Mouse (Mus musculus) effector memory CD4-positive, alpha-beta T cell, adult 5 months (primary cell): ENCODE results near the gene Tead2. TPM values are rescaled to one million over a fixed set of nuclear protein-coding genes. Genes with fewer than 3 reads are reported as not detected.

Experiments used
- polyA plus RNA-seq: library from polyadenylated mRNA; unstranded; fragments of 100-300 nt; shearing (Covaris generic); gene quantifications from one replicate; pipeline ENCODE4 v1.2.1, GENCODE M21; 2017

Tead2 gene
- 1.2 TPM for polyA plus RNA-seq

GRCm38 (mm10) chr7:45215673-45216441 lies at the start of gene Tead2:
TSS of gene Tead2 (plus strand) at chr7:45215753.

GRCm38 (mm10) chr7:45179469-45179868 lies 36.1 kb upstream of the Tead2 start, which contains the start of gene Gfy:
TSS of gene Gfy (minus strand) at chr7:45179569.

GRCm38 (mm10) chr7:45180896-45181477 lies 34.6 kb upstream of the Tead2 start, which contains the start of gene Pth2:
TSS of gene Pth2 (plus strand) at chr7:45180995.

GRCm38 (mm10) chr7:45204380-45205143 lies 11.0 kb upstream of the Tead2 start, which contains the start of gene Ccdc155:
TSS of gene Ccdc155 (minus strand) at chr7:45204892.

GRCm38 (mm10) chr7:45211851-45212251 lies 3.7 kb upstream of the Tead2 start, which contains the start of gene Dkkl1:
TSS of gene Dkkl1 (minus strand) at chr7:45212147.

GRCm38 (mm10) chr7:45238723-45239496 lies 23.4 kb downstream of the Tead2 start, which contains the start of gene Cd37:
TSS of gene Cd37 (minus strand) at chr7:45239115.

GRCm38 (mm10) chr7:45240633-45241388 lies 25.3 kb downstream of the Tead2 start, which contains the start of gene Slc6a16:
TSS of gene Slc6a16 (plus strand) at chr7:45241085.

GRCm38 (mm10) chr7:45277136-45277760 lies 61.7 kb downstream of the Tead2 start, which contains the start of gene Slc6a21:
TSS of gene Slc6a21 (plus strand) at chr7:45277513.

Other genes with a start within 250 kb of the Tead2 start
- 0.44 TPM for gene Cpt1c, start 240.9 kb upstream of the Tead2 start, polyA plus RNA-seq
- 120 TPM for gene Prmt1, start 229.2 kb upstream of the Tead2 start, polyA plus RNA-seq
- gene Irf3, start 218.1 kb upstream of the Tead2 start, polyA plus RNA-seq, result 121 TPM
- gene Bcl2l12, start 217.0 kb upstream of the Tead2 start, polyA plus RNA-seq, result 11.6 TPM
- gene Scaf1, start 199.4 kb upstream of the Tead2 start, polyA plus RNA-seq, result 24.6 TPM
- 21.5 TPM for gene Rras, start 197.8 kb upstream of the Tead2 start, polyA plus RNA-seq
- 2.0 TPM for gene Prr12, start 162.9 kb upstream of the Tead2 start, polyA plus RNA-seq
- 85.4 TPM for gene Nosip, start 153.3 kb upstream of the Tead2 start, polyA plus RNA-seq
- 1.2 TPM for gene Prrg2, start 153.1 kb upstream of the Tead2 start, polyA plus RNA-seq
- 4.0 TPM for gene Rcn3, start 123.5 kb upstream of the Tead2 start, polyA plus RNA-seq
- 5.7 TPM for gene Fcgrt, start 111.9 kb upstream of the Tead2 start, polyA plus RNA-seq
- 1,926 TPM for gene Rps11, start 91.3 kb upstream of the Tead2 start, polyA plus RNA-seq
- 3,339 TPM for gene Rpl13a, start 87.0 kb upstream of the Tead2 start, polyA plus RNA-seq
- not detected for gene Gm45713, start 79.5 kb upstream of the Tead2 start, polyA plus RNA-seq
- 136 TPM for gene Flt3l, start 79.3 kb upstream of the Tead2 start, polyA plus RNA-seq
- gene Pih1d1, start 61.5 kb upstream of the Tead2 start, polyA plus RNA-seq, result 26.1 TPM
- 34.3 TPM for gene Aldh16a1, start 61.2 kb upstream of the Tead2 start, polyA plus RNA-seq
- not detected for gene Slc17a7, start 51.8 kb upstream of the Tead2 start, polyA plus RNA-seq
- gene Gfy, start 36.2 kb upstream of the Tead2 start, polyA plus RNA-seq, result not detected
- gene Pth2, start 34.8 kb upstream of the Tead2 start, polyA plus RNA-seq, result not detected
- not detected for gene Ccdc155, start 10.9 kb upstream of the Tead2 start, polyA plus RNA-seq
- gene Dkkl1, start 3.6 kb upstream of the Tead2 start, polyA plus RNA-seq, result 32.1 TPM
- 391 TPM for gene Cd37, start 23.4 kb downstream of the Tead2 start, polyA plus RNA-seq
- gene Slc6a16, start 25.3 kb downstream of the Tead2 start, polyA plus RNA-seq, result not detected
- not detected for gene Slc6a21, start 61.8 kb downstream of the Tead2 start, polyA plus RNA-seq
- gene Trpm4, start 118.0 kb downstream of the Tead2 start, polyA plus RNA-seq, result 5.3 TPM
- not detected for gene Hrc, start 119.5 kb downstream of the Tead2 start, polyA plus RNA-seq
- gene Ppfia3, start 151.3 kb downstream of the Tead2 start, polyA plus RNA-seq, result 0.30 TPM
- gene Lin7b, start 154.8 kb downstream of the Tead2 start, polyA plus RNA-seq, result not detected
- 207 TPM for gene Snrnp70, start 180.0 kb downstream of the Tead2 start, polyA plus RNA-seq
- gene Kcna7, start 189.9 kb downstream of the Tead2 start, polyA plus RNA-seq, result not detected
- gene Ntf5, start 197.9 kb downstream of the Tead2 start, polyA plus RNA-seq, result 0.19 TPM
- not detected for gene Lhb, start 205.1 kb downstream of the Tead2 start, polyA plus RNA-seq
- 5.5 TPM for gene Gys1, start 219.1 kb downstream of the Tead2 start, polyA plus RNA-seq
- 32.9 TPM for gene Ruvbl2, start 222.3 kb downstream of the Tead2 start, polyA plus RNA-seq
- 2,431 TPM for gene Ftl1, start 244.1 kb downstream of the Tead2 start, polyA plus RNA-seq